18 mouse cellular contexts compared by ENCODE assay signal in the genomic region with DNA sequence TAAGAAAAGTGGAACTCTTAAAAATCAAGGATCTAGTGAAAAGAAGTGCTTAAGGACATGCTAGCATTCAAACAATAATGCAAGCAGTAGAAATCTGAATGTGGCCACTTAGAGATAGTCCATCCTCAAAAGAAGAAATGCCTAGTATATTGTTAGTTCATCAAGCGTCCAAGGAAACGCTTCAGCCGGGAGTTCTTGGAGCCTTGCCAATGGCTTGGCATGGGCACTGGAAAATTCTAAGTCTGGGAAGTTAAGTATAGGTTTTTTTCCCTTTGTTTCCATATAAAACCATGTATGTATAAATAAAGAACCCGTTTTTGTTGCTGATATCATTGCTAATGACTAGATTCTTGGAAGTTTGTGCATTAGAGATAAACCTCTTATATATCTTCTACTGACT. TPM values are rescaled to one million over a fixed set of nuclear protein-coding genes. Genes with fewer than 3 reads are reported as not detected.
DNase-seq lines count a peak whose midpoint lies in the region; ATAC-seq and TF ChIP-seq lines count a peak whose summit lies in the region.
"Had no signal": no experiment of that assay in that cellular context is flagged by ENCODE, and none has a peak within 500 bp of the region (broad histone marks: within the 10 kb centered on the region; RNA-seq: fewer than 3 reads in every experiment).

No protein-coding gene starts in this region.

- no peak overlapping the region for H3K27ac ChIP-seq in heart, postnatal 0 days (ENCODE audit: low read depth)
- H3K27ac ChIP-seq in lung, embryonic 14.5 days (ENCODE audit: low read depth), result no peak overlapping the region
- H3K27ac ChIP-seq in stomach, postnatal 0 days (replicated peaks), result no peak overlapping the region
- H3K27ac ChIP-seq: heart, embryonic 15.5 days; hindbrain, embryonic 14.5 days; liver, embryonic 14.5 days; neural tube, embryonic 12.5 days had no signal

- no peak for TF ChIP-seq CTCF in heart, postnatal 0 days (IDR thresholded peaks at IDR 0.05; ENCODE audit: low read depth)
- no peak for TF ChIP-seq CTCF in lung, embryonic 14.5 days (IDR thresholded peaks at IDR 0.05; ENCODE audit: low read depth)
- no peak for TF ChIP-seq CTCF in stomach, postnatal 0 days (IDR thresholded peaks at IDR 0.05; ENCODE audit: low read depth)

- WGBS in heart, postnatal 0 days, result 6% methylated on average over 4 of the region's 4 CpGs
- 31% methylated on average over 4 of the region's 4 CpGs for WGBS in lung, embryonic 14.5 days
- WGBS in stomach, postnatal 0 days, result 33% methylated on average over 4 of the region's 4 CpGs

- no peaks in the 10 kb centered on the region for H3K4me1 ChIP-seq in heart, postnatal 0 days (ENCODE audit: control insufficient read depth, insufficient read depth)
- H3K4me1 ChIP-seq in lung, embryonic 14.5 days (ENCODE audit: insufficient read depth), result no peaks in the 10 kb centered on the region
- H3K4me1 ChIP-seq in stomach, postnatal 0 days (replicated peaks; ENCODE audit: control insufficient read depth, insufficient read depth), result no peaks in the 10 kb centered on the region
- H3K4me1 ChIP-seq: heart, embryonic 15.5 days; neural tube, embryonic 12.5 days had no signal

- peak; percentile 17 for DNase-seq in adrenal gland, adult 2 months
- no peak for DNase-seq in adrenal gland, adult 18-20 months (ENCODE audit: low spot score in 2 of 2)
- DNase-seq in heart, postnatal 0 days (ENCODE audit: low spot score), result peak; percentile 15
- no peak for DNase-seq in heart, adult 11 months
- peak; percentile 77 for DNase-seq in lung, embryonic 14.5 days
- no peak for DNase-seq in lung, adult 18-20 months
- peak; percentile 14 for DNase-seq in stomach, postnatal 0 days (ENCODE audit: low spot score)
- DNase-seq in ovary, postnatal 10 days (ENCODE audit: low spot score), result no peak
- DNase-seq: cerebellum, adult 9-10 months; embryo, embryonic 11 days; gastrocnemius, postnatal 36 days; layer of hippocampus, postnatal 36 days had no signal

- no peak overlapping the region for H3K4me2 ChIP-seq in heart, postnatal 0 days (ENCODE audit: low read depth, low read length)
- no peak overlapping the region for H3K4me2 ChIP-seq in lung, embryonic 14.5 days
- H3K4me2 ChIP-seq in stomach, postnatal 0 days (replicated peaks; ENCODE audit: low read depth), result no peak overlapping the region
- H3K4me2 ChIP-seq: heart, embryonic 15.5 days; hindbrain, embryonic 14.5 days; neural tube, embryonic 12.5 days had no signal

- no peaks in the 10 kb centered on the region for H3K27me3 ChIP-seq in heart, postnatal 0 days (ENCODE audit: control insufficient read depth, insufficient read depth, low read length)
- no peaks in the 10 kb centered on the region for H3K27me3 ChIP-seq in lung, embryonic 14.5 days (ENCODE audit: insufficient read depth, low read length)
- no peaks in the 10 kb centered on the region for H3K27me3 ChIP-seq in stomach, postnatal 0 days (ENCODE audit: control insufficient read depth, insufficient read depth, low read length)
- H3K27me3 ChIP-seq: heart, embryonic 15.5 days; neural tube, embryonic 12.5 days had no signal

- H3K36me3 ChIP-seq in heart, postnatal 0 days (replicated peaks; ENCODE audit: control insufficient read depth, insufficient read depth, low read length), result no peaks in the 10 kb centered on the region
- H3K36me3 ChIP-seq in lung, embryonic 14.5 days (ENCODE audit: insufficient read depth), result no peaks in the 10 kb centered on the region
- H3K36me3 ChIP-seq in stomach, postnatal 0 days (ENCODE audit: control insufficient read depth, insufficient read depth, low read length), result no peaks in the 10 kb centered on the region
- H3K36me3 ChIP-seq: heart, embryonic 15.5 days; neural tube, embryonic 12.5 days had no signal

- H3K9me3 ChIP-seq in heart, postnatal 0 days (replicated peaks; ENCODE audit: control insufficient read depth, low read length), result no peaks in the 10 kb centered on the region
- H3K9me3 ChIP-seq in lung, embryonic 14.5 days (ENCODE audit: low read depth, low read length), result no peaks in the 10 kb centered on the region
- no peaks in the 10 kb centered on the region for H3K9me3 ChIP-seq in stomach, postnatal 0 days (ENCODE audit: control insufficient read depth, low read length)
- H3K9me3 ChIP-seq: heart, embryonic 15.5 days; neural tube, embryonic 12.5 days had no signal

- no peak overlapping the region for H3K4me3 ChIP-seq in heart, postnatal 0 days (ENCODE audit: low read depth, low read length)
- H3K4me3 ChIP-seq in lung, embryonic 14.5 days (ENCODE audit: low read depth, low read length), result no peak overlapping the region
- H3K4me3 ChIP-seq in stomach, postnatal 0 days (ENCODE audit: low read depth, low read length), result no peak overlapping the region
- H3K4me3 ChIP-seq: heart, embryonic 15.5 days; neural tube, embryonic 12.5 days had no signal

- ATAC-seq in heart, postnatal 0 days (ENCODE audit: insufficient read depth, low read depth), result no peak
- ATAC-seq in lung, embryonic 14.5 days (ENCODE audit: insufficient read depth), result no peak
- no peak for ATAC-seq in stomach, postnatal 0 days (ENCODE audit: low FRiP score, low TSS enrichment)
- ATAC-seq: intestine, postnatal 0 days had no signal

- no peak overlapping the region for H3K9ac ChIP-seq in heart, postnatal 0 days (replicated peaks; ENCODE audit: low read depth, low read length)
- H3K9ac ChIP-seq in lung, embryonic 14.5 days, result no peak overlapping the region
- no peak overlapping the region for H3K9ac ChIP-seq in stomach, postnatal 0 days (ENCODE audit: low read length)
- H3K9ac ChIP-seq: heart, embryonic 15.5 days; hindbrain, embryonic 14.5 days; liver, embryonic 14.5 days; neural tube, embryonic 12.5 days had no signal

- no peak for TF ChIP-seq EP300 in heart, postnatal 0 days (IDR thresholded peaks at IDR 0.05; ENCODE audit: low read depth)
- no peak for TF ChIP-seq EP300 in stomach, postnatal 0 days (optimal IDR thresholded peaks at IDR 0.05)

RNA-seq across cellular contexts. Expression of a gene that starts 21.7 kb away (rescaled TPM):
- total RNA-seq in adrenal gland, adult 2 months (2021), result 10 to 100 TPM in 1 of 2 experiments, 1 to 10 TPM in 1; 7.1 to 19.8 TPM
- 0.97 and 1.3 TPM in 2 replicates for polyA plus RNA-seq in adrenal gland, adult 2 months (2012; rRNA removed)
- 1 to 10 TPM; 4.7 to 7.1 TPM for total RNA-seq in adrenal gland, adult 18-20 months (2021)
- 0.97 and 3.5 TPM in 2 replicates for total RNA-seq in heart, postnatal 0 days (2014; rRNA removed; ENCODE audit: low replicate concordance)
- 2.4 and 2.8 TPM in 2 replicates for polyA plus RNA-seq in heart, postnatal 0 days (2015; fragmentation: Nextera tagmentation; extraction: Ambion mirVana)
- polyA plus RNA-seq in lung, embryonic 14.5 days (2014; fragmentation: Nextera tagmentation; extraction: Ambion mirVana), result 8.5 and 8.6 TPM in 2 replicates
- polyA plus RNA-seq in stomach, postnatal 0 days (2015; fragmentation: Nextera tagmentation; extraction: Ambion mirVana), result 10.4 and 11.2 TPM in 2 replicates
- total RNA-seq: megakaryocyte, adult 5-6 weeks had no signal

RNA-seq across cellular contexts. Expression of a gene that starts 43.1 kb away (rescaled TPM):
- total RNA-seq in adrenal gland, adult 2 months (2021), result 10 to 100 TPM; 24.6 TPM
- polyA plus RNA-seq in adrenal gland, adult 2 months (2012; rRNA removed), result 5.6 and 5.9 TPM in 2 replicates
- total RNA-seq in adrenal gland, adult 18-20 months (2021), result 10 to 100 TPM; 14.7 to 18.2 TPM
- 0.42 and 6.8 TPM in 2 replicates for total RNA-seq in heart, postnatal 0 days (2014; rRNA removed; ENCODE audit: low replicate concordance)
- polyA plus RNA-seq in heart, postnatal 0 days (2015; fragmentation: Nextera tagmentation; extraction: Ambion mirVana), result 6.3 and 7.5 TPM in 2 replicates
- polyA plus RNA-seq in lung, embryonic 14.5 days (2014; fragmentation: Nextera tagmentation; extraction: Ambion mirVana), result 13.4 and 14.5 TPM in 2 replicates
- polyA plus RNA-seq in stomach, postnatal 0 days (2015; fragmentation: Nextera tagmentation; extraction: Ambion mirVana), result 11.2 and 12.4 TPM in 2 replicates

Comparison
In these comparisons a context has a peak if more than half of its experiments do, and no peak if none do; other contexts are left out.
1. DNase-seq: peak in adrenal gland, adult 2 months (single experiment), heart, postnatal 0 days (single experiment), lung, embryonic 14.5 days (single experiment) and stomach, postnatal 0 days (single experiment); none in adrenal gland, adult 18-20 months (0 of 2), heart, adult 11 months (single experiment), lung, adult 18-20 months (0 of 2) and ovary, postnatal 10 days (single experiment).